Mouse (Mus musculus): ENCODE data around the gene Hhat.

The Hhat gene

GRCm38 (mm10) chr1:192557978-192558594 is 212.9 kb downstream of the Hhat start:
- DNase-seq (ENCODE audit: low spot score in 2 of 2): no peak

- no peak for DNase-seq (ENCODE audit: low spot score in 2 of 2)
Observed at GRCm38 (mm10) chr1:192555516-192555915, 215.5 kb downstream of the Hhat start.

GRCm38 (mm10) chr1:192550561-192550960 is 220.5 kb downstream of the Hhat start:
- no peak for DNase-seq (ENCODE audit: low spot score in 2 of 2)

- DNase-seq (ENCODE audit: low spot score in 2 of 2): no peak
Observed at GRCm38 (mm10) chr1:192546843-192547242, 224.2 kb downstream of the Hhat start.

GRCm38 (mm10) chr1:192544901-192545300 is 226.1 kb downstream of the Hhat start:
- DNase-seq (ENCODE audit: low spot score in 2 of 2): no peak

- no peak for DNase-seq (ENCODE audit: low spot score in 2 of 2)
Observed at GRCm38 (mm10) chr1:192544091-192544490, 226.9 kb downstream of the Hhat start.

- no peak for DNase-seq (ENCODE audit: low spot score in 2 of 2)
Observed at GRCm38 (mm10) chr1:192543686-192544085, 227.3 kb downstream of the Hhat start.

- no peak for DNase-seq (ENCODE audit: low spot score in 2 of 2)
Observed at GRCm38 (mm10) chr1:192542093-192542492, 228.9 kb downstream of the Hhat start.

- DNase-seq (ENCODE audit: low spot score in 2 of 2): no peak
Observed at GRCm38 (mm10) chr1:192537169-192537568, 233.9 kb downstream of the Hhat start.

GRCm38 (mm10) chr1:192536440-192536839 is 234.6 kb downstream of the Hhat start:
- DNase-seq (ENCODE audit: low spot score in 2 of 2): no peak

- DNase-seq (ENCODE audit: low spot score in 2 of 2): no peak
Observed at GRCm38 (mm10) chr1:192533016-192533415, 238.0 kb downstream of the Hhat start.

- DNase-seq (ENCODE audit: low spot score in 2 of 2): no peak
Observed at GRCm38 (mm10) chr1:192532212-192532611, 238.8 kb downstream of the Hhat start.

GRCm38 (mm10) chr1:192531490-192532146 is 239.4 kb downstream of the Hhat start:
- no peak for DNase-seq (ENCODE audit: low spot score in 2 of 2)

- DNase-seq (ENCODE audit: low spot score in 2 of 2): no peak
Observed at GRCm38 (mm10) chr1:192525711-192526350, 245.2 kb downstream of the Hhat start.

GRCm38 (mm10) chr1:192522376-192523178 is 248.4 kb downstream of the Hhat start:
- DNase-seq (ENCODE audit: low spot score in 2 of 2): no peak

GRCm38 (mm10) chr1:192520836-192521435 is 250.1 kb downstream of the Hhat start:
- no peak for DNase-seq (ENCODE audit: low spot score in 2 of 2)

GRCm38 (mm10) chr1:192519713-192520112 is 251.3 kb downstream of the Hhat start:
- no peak for DNase-seq (ENCODE audit: low spot score in 2 of 2)

- no peak for DNase-seq (ENCODE audit: low spot score in 2 of 2)
Observed at GRCm38 (mm10) chr1:192515373-192515772, 255.7 kb downstream of the Hhat start.

- no peak for DNase-seq (ENCODE audit: low spot score in 2 of 2)
Observed at GRCm38 (mm10) chr1:192512821-192513220, 258.2 kb downstream of the Hhat start.

- no peak for DNase-seq (ENCODE audit: low spot score in 2 of 2)
Observed at GRCm38 (mm10) chr1:192503651-192504050, 267.4 kb downstream of the Hhat start.

GRCm38 (mm10) chr1:192502835-192503234 is 268.2 kb downstream of the Hhat start:
- no peak for DNase-seq (ENCODE audit: low spot score in 2 of 2)

- no peak for DNase-seq (ENCODE audit: low spot score in 2 of 2)
Observed at GRCm38 (mm10) chr1:192502016-192502415, 269.0 kb downstream of the Hhat start.

Measured in thymus, postnatal 10 days (tissue).